Mouse (Mus musculus) neural tube, embryonic 15.5 days (tissue): Measurements from ENCODE around the gene Sept7. TPM values are rescaled to one million over a fixed set of nuclear protein-coding genes. Genes with fewer than 3 reads are reported as not detected.
"Not testable (repeated sequence)": the region's sequence is repeated elsewhere in the genome, so short reads cannot be mapped to it uniquely, and the experiment has no call there.

ENCODE experiments used
- ATAC-seq: fragments of 200-750 bp; cut with Nextera tagmentation; 2 replicates; pipeline ENCODE4 v1.8.0; 2017; ENCODE audit warnings: mild to moderate bottlenecking, moderate TSS enrichment, moderate library complexity; ENCODE audit not compliant: low FRiP score
- H3K27ac ChIP-seq: fragments of 300-500 bp; sonication (generic); replicated peaks from 2 replicates; pipeline ENCODE4 v1.5.1; 2015; ENCODE audit warnings: mild to moderate bottlenecking, inconsistent platforms
- H3K27me3 ChIP-seq: fragments of 300-500 bp; sonication (generic); replicated peaks from 2 replicates; pipeline ENCODE4 v1.6.1; 2015; ENCODE audit warnings: inconsistent platforms
- H3K36me3 ChIP-seq: fragments of 300-500 bp; sonication (generic); 2 replicates; pipeline ENCODE4 v1.6.1; 2015; ENCODE audit warnings: inconsistent platforms
- H3K4me1 ChIP-seq: fragments of 300-500 bp; sonication (generic); 2 replicates; pipeline ENCODE4 v1.6.1; 2015; ENCODE audit warnings: inconsistent platforms
- H3K4me2 ChIP-seq: fragments of 300-500 bp; sonication (generic); 2 replicates; pipeline ENCODE4 v1.6.1; 2015; ENCODE audit warnings: inconsistent platforms, mild to moderate bottlenecking, moderate library complexity
- H3K4me3 ChIP-seq: fragments of 300-500 bp; sonication (generic); replicated peaks from 2 replicates; pipeline ENCODE4 v1.5.1; 2015; ENCODE audit warnings: mild to moderate bottlenecking, inconsistent platforms
- H3K9ac ChIP-seq: fragments of 300-500 bp; sonication (generic); replicated peaks from 2 replicates; pipeline ENCODE4 v1.6.1; 2015; ENCODE audit warnings: mild to moderate bottlenecking, inconsistent platforms
- H3K9me3 ChIP-seq: fragments of 300-500 bp; sonication (generic); replicated peaks from 2 replicates; pipeline ENCODE4 v1.6.1; 2016; ENCODE audit warnings: inconsistent platforms
- WGBS: fragments of 180-500 bp; shearing (Covaris S2); methylation state at CpG from one replicate; pipeline ENCODE4 v1.1.7; 2015; ENCODE audit warnings: mixed read lengths; 5-methylcytosine and 5-hydroxymethylcytosine counted together
- polyA plus RNA-seq: library from polyadenylated mRNA; unstranded; fragments of >200 nt; fragmentation: Nextera tagmentation; extraction: Ambion mirVana; gene quantifications from 2 replicates; pipeline ENCODE4 v1.2.1, GENCODE M21; 2015

The Sept7 gene
- polyA plus RNA-seq, 1 experiment from 2014 or later: 260 TPM

- Histone ChIP-seq H3K27me3 (no peaks in the 10 kb centered on the region), H3K4me2 (no peak overlapping the region), H3K4me1 (no peaks in the 10 kb centered on the region), H3K36me3 (no peaks in the 10 kb centered on the region), H3K9ac (no peak overlapping the region), H3K27ac (no peak overlapping the region), H3K9me3 (no peaks in the 10 kb centered on the region), H3K4me3 (no peak overlapping the region)
- 35% methylated on average over 3 of the region's 3 CpGs for WGBS
- no peak for ATAC-seq
Measured at GRCm38 (mm10) chr9:25241065-25241464, 11.2 kb upstream of the Sept7 start.

GRCm38 (mm10) chr9:25241783-25242182, 10.5 kb upstream of the Sept7 start:
- H3K9ac ChIP-seq, H3K27me3 ChIP-seq, H3K9me3 ChIP-seq, H3K36me3 ChIP-seq, ATAC-seq, H3K27ac ChIP-seq, H3K4me3 ChIP-seq, H3K4me2 ChIP-seq, H3K4me1 ChIP-seq: not testable (repeated sequence)
- WGBS: 91% methylated on average over 5 of the region's 5 CpGs

GRCm38 (mm10) chr9:25242266-25242665, 10.0 kb upstream of the Sept7 start:
- Histone ChIP-seq H3K4me2 (no peak overlapping the region), H3K27me3 (no peaks in the 10 kb centered on the region), H3K27ac (no peak overlapping the region), H3K4me3 (no peak overlapping the region), H3K9ac (no peak overlapping the region), H3K9me3 (no peaks in the 10 kb centered on the region), H3K36me3 (no peaks in the 10 kb centered on the region), H3K4me1 (no peaks in the 10 kb centered on the region)
- 91% methylated on average over 3 of the region's 3 CpGs for WGBS
- ATAC-seq: no peak

- ATAC-seq: no peak
- no peaks in the 10 kb centered on the region for H3K27me3 ChIP-seq
- no peak overlapping the region for H3K4me2 ChIP-seq
- no peaks in the 10 kb centered on the region for H3K36me3 ChIP-seq
- whole genome bisulfite sequencing: 78% methylated on average over 4 of the region's 4 CpGs
- H3K9ac ChIP-seq: no peak overlapping the region
- H3K4me1 ChIP-seq: no peaks in the 10 kb centered on the region
- no peak overlapping the region for H3K27ac ChIP-seq
- H3K4me3 ChIP-seq: no peak overlapping the region
- H3K9me3 ChIP-seq: no peaks in the 10 kb centered on the region
Measured at GRCm38 (mm10) chr9:25243926-25244657, 8.1 kb upstream of the Sept7 start.

GRCm38 (mm10) chr9:25245125-25245524, 7.1 kb upstream of the Sept7 start:
- no peak for ATAC-seq
- 77% methylated on average over 4 of the region's 4 CpGs for WGBS

GRCm38 (mm10) chr9:25246508-25246907, 5.7 kb upstream of the Sept7 start:
- no peaks in the 10 kb centered on the region for H3K27me3 ChIP-seq
- H3K4me3 ChIP-seq: no peak overlapping the region
- no peak overlapping the region for H3K9ac ChIP-seq
- H3K9me3 ChIP-seq: no peaks in the 10 kb centered on the region
- H3K27ac ChIP-seq: no peak overlapping the region
- no peaks in the 10 kb centered on the region for H3K36me3 ChIP-seq
- no peak for ATAC-seq
- WGBS: 94% methylated on average over 3 of the region's 3 CpGs
- peaks cover 5% of the 10 kb centered on the region; the same call in 1 of the 2 replicates for H3K4me1 ChIP-seq
- H3K4me2 ChIP-seq: no peak overlapping the region

More at GRCm38 (mm10) chr9:25245125-25245524, 7.1 kb upstream of the Sept7 start:
- no peaks in the 10 kb centered on the region for H3K4me1 ChIP-seq
- no peak overlapping the region for H3K9ac ChIP-seq
- H3K4me3 ChIP-seq: no peak overlapping the region
- no peak overlapping the region for H3K27ac ChIP-seq
- no peaks in the 10 kb centered on the region for H3K9me3 ChIP-seq
- H3K27me3 ChIP-seq: no peaks in the 10 kb centered on the region
- no peak overlapping the region for H3K4me2 ChIP-seq
- H3K36me3 ChIP-seq: no peaks in the 10 kb centered on the region

GRCm38 (mm10) chr9:25251174-25251573, 1.1 kb upstream of the Sept7 start:
- Histone ChIP-seq H3K36me3 (no peaks in the 10 kb centered on the region), H3K27me3 (no peaks in the 10 kb centered on the region), H3K4me2 (peak overlapping the region; percentile 79), H3K4me3 (peak overlapping the region; percentile 86), H3K27ac (peak overlapping the region; percentile 99), H3K4me1 (peaks cover 25% of the 10 kb centered on the region), H3K9ac (peak overlapping the region; percentile 98), H3K9me3 (no peaks in the 10 kb centered on the region)
- 10% methylated on average over 6 of the region's 6 CpGs for WGBS
- no peak for ATAC-seq

- H3K36me3 ChIP-seq: no peaks in the 10 kb centered on the region
- no peaks in the 10 kb centered on the region for H3K9me3 ChIP-seq
- under 1% methylated on average over 41 of the region's 41 CpGs for WGBS
- peak overlapping the region; percentile 98 for H3K9ac ChIP-seq
- no peaks in the 10 kb centered on the region for H3K27me3 ChIP-seq
- peaks cover 25% of the 10 kb centered on the region for H3K4me1 ChIP-seq
- ATAC-seq: peak; percentile 91
- H3K27ac ChIP-seq: peak overlapping the region; percentile 99
- peak overlapping the region; percentile 86 for H3K4me3 ChIP-seq
- H3K4me2 ChIP-seq: peak overlapping the region; percentile 79
Measured at GRCm38 (mm10) chr9:25251611-25252282, 492 bp upstream of the Sept7 start.

GRCm38 (mm10) chr9:25252759-25253477, 679 bp downstream of the Sept7 start:
- Histone ChIP-seq H3K36me3 (no peaks in the 10 kb centered on the region), H3K4me1 (peaks cover 25% of the 10 kb centered on the region), H3K9me3 (no peaks in the 10 kb centered on the region), H3K4me2 (peak overlapping the region; percentile 57), H3K27me3 (no peaks in the 10 kb centered on the region), H3K9ac (peak overlapping the region; percentile 98), H3K27ac (peak overlapping the region; percentile 99), H3K4me3 (peak overlapping the region; percentile 86)
- under 1% methylated on average over 54 of the region's 78 CpGs for WGBS
- ATAC-seq: peak; percentile 57

GRCm38 (mm10) chr9:25253478-25253824, 1.2 kb downstream of the Sept7 start:
- Histone ChIP-seq H3K4me2 (peak overlapping the region; percentile 57), H3K27ac (peak overlapping the region; percentile 99), H3K4me1 (peaks cover 25% of the 10 kb centered on the region), H3K27me3 (no peaks in the 10 kb centered on the region), H3K9ac (peak overlapping the region; percentile 98), H3K4me3 (peak overlapping the region; percentile 86), H3K36me3 (no peaks in the 10 kb centered on the region), H3K9me3 (no peaks in the 10 kb centered on the region)
- WGBS: 11% methylated on average over 3 of the region's 3 CpGs
- no peak for ATAC-seq

GRCm38 (mm10) chr9:25260411-25260810, 8.2 kb downstream of the Sept7 start:
- Histone ChIP-seq H3K36me3 (peaks cover 3% of the 10 kb centered on the region), H3K9ac (no peak overlapping the region), H3K9me3 (no peaks in the 10 kb centered on the region), H3K27ac (no peak overlapping the region), H3K4me2 (no peak overlapping the region), H3K4me3 (no peak overlapping the region), H3K4me1 (no peaks in the 10 kb centered on the region), H3K27me3 (no peaks in the 10 kb centered on the region)
- WGBS: 94% methylated on average over 3 of the region's 3 CpGs
- ATAC-seq: no peak; the same call in 1 of the 2 replicates

GRCm38 (mm10) chr9:25260979-25261378, 8.7 kb downstream of the Sept7 start:
- no peaks in the 10 kb centered on the region for H3K27me3 ChIP-seq
- no peaks in the 10 kb centered on the region for H3K9me3 ChIP-seq
- no peak overlapping the region for H3K27ac ChIP-seq
- no peak overlapping the region for H3K4me3 ChIP-seq
- no peaks in the 10 kb centered on the region for H3K4me1 ChIP-seq
- H3K4me2 ChIP-seq: no peak overlapping the region
- no peak for ATAC-seq
- no peak overlapping the region for H3K9ac ChIP-seq
- peaks cover 6% of the 10 kb centered on the region for H3K36me3 ChIP-seq
